Mouse (Mus musculus) myocyte (in vitro differentiated cells): ENCODE results near the gene Bmper.

ENCODE experiments used
- CEBPB ChIP-seq: IDR thresholded peaks from 2 replicates; pipeline ENCODE4 v1.6.1; 2011; ENCODE audit warnings: mild to moderate bottlenecking, moderate library complexity; ENCODE audit not compliant: poor library complexity, insufficient read depth, severe bottlenecking
- E2F4 ChIP-seq: IDR thresholded peaks from one replicate; pipeline ENCODE4 v1.6.1; 2011; ENCODE audit warnings: mild to moderate bottlenecking, control low read depth, moderate library complexity; ENCODE audit not compliant: insufficient read depth
- POLR2A ChIP-seq: IDR thresholded peaks from one replicate; pipeline ENCODE4 v1.6.1; 2011; ENCODE audit warnings: low read depth, mild to moderate bottlenecking, control low read depth, moderate library complexity; ENCODE audit not compliant: insufficient read length
- SRF ChIP-seq: IDR thresholded peaks from one replicate; pipeline ENCODE4 v1.6.1; 2011; ENCODE audit warnings: low read depth; ENCODE audit not compliant: control insufficient read depth, insufficient read length
- USF1 ChIP-seq: IDR thresholded peaks from one replicate; pipeline ENCODE4 v1.6.1; 2011; ENCODE audit warnings: low read depth, mild to moderate bottlenecking, control low read depth, moderate library complexity

DNA sequence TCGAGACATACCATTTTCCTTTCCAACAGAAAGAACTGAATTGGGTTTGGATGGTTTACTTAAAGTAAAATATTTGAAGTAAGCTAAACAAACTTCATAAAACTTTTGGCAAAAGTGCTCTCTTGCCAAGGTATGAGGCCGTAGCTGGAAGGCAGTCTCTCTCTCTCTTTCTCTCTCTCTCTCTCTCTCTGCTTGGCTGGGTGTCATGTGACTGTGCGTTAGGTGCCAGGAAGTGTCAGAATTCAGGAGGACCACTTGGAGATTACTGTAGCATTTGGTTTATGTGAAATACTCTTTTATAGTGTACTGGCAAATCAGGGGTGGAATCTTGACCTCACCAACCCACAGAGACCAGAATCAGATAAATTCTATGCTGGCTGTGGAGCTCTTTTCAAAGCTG lies 162.0 kb downstream of the Bmper start:
- TF ChIP-seq E2F4 (no peak), SRF (no peak), USF1 (no peak), POLR2A (no peak), CEBPB (no peak)
